Mouse (Mus musculus) forebrain, embryonic 13.5 days (tissue): ENCODE data around the gene Abtb2. TPM values are rescaled to one million over a fixed set of nuclear protein-coding genes. Genes with fewer than 3 reads are reported as not detected.

Source experiments
- ATAC-seq: fragments of 200-750 bp; cut with Nextera tagmentation; 2 replicates; pipeline ENCODE4 v1.8.0; 2017
- H3K27ac ChIP-seq: fragments of 300-500 bp; sonication (generic); 2 replicates; pipeline ENCODE4 v1.5.1; 2015; ENCODE audit warnings: inconsistent platforms, mild to moderate bottlenecking, moderate library complexity
- H3K27me3 ChIP-seq: fragments of 300-500 bp; sonication (generic); 2 replicates; pipeline ENCODE4 v1.6.1; 2015; ENCODE audit warnings: mild to moderate bottlenecking, inconsistent platforms
- H3K36me3 ChIP-seq: fragments of 300-500 bp; sonication (generic); 2 replicates; pipeline ENCODE4 v1.6.1; 2015; ENCODE audit warnings: mild to moderate bottlenecking, inconsistent platforms; ENCODE audit not compliant: poor library complexity, severe bottlenecking
- H3K4me1 ChIP-seq: fragments of 300-500 bp; sonication (generic); 2 replicates; pipeline ENCODE4 v1.6.1; 2015; ENCODE audit warnings: inconsistent platforms
- H3K4me2 ChIP-seq: fragments of 300-500 bp; sonication (generic); 2 replicates; pipeline ENCODE4 v1.6.1; 2015; ENCODE audit warnings: inconsistent platforms, mild to moderate bottlenecking, moderate library complexity
- H3K4me3 ChIP-seq: fragments of 300-500 bp; sonication (generic); 2 replicates; pipeline ENCODE4 v1.5.1; 2015; ENCODE audit warnings: mild to moderate bottlenecking, inconsistent platforms
- H3K9ac ChIP-seq: fragments of 300-500 bp; sonication (generic); 2 replicates; pipeline ENCODE4 v1.6.1; 2015; ENCODE audit warnings: mild to moderate bottlenecking, inconsistent platforms
- H3K9me3 ChIP-seq: fragments of 300-500 bp; sonication (generic); replicated peaks from 2 replicates; pipeline ENCODE4 v1.6.1; 2016; ENCODE audit warnings: inconsistent platforms
- WGBS: fragments of 180-500 bp; shearing (Covaris S2); methylation state at CpG from one replicate; pipeline ENCODE4 v1.1.7; 2015; 5-methylcytosine and 5-hydroxymethylcytosine counted together
- polyA plus RNA-seq: library from polyadenylated mRNA; unstranded; fragments of >200 nt; fragmentation: Nextera tagmentation; extraction: Ambion mirVana; gene quantifications from 2 replicates; pipeline ENCODE4 v1.2.1, GENCODE M21; 2015

Abtb2 gene
- polyA plus RNA-seq, 1 experiment from 2014 or later: 6.9 TPM

DNA sequence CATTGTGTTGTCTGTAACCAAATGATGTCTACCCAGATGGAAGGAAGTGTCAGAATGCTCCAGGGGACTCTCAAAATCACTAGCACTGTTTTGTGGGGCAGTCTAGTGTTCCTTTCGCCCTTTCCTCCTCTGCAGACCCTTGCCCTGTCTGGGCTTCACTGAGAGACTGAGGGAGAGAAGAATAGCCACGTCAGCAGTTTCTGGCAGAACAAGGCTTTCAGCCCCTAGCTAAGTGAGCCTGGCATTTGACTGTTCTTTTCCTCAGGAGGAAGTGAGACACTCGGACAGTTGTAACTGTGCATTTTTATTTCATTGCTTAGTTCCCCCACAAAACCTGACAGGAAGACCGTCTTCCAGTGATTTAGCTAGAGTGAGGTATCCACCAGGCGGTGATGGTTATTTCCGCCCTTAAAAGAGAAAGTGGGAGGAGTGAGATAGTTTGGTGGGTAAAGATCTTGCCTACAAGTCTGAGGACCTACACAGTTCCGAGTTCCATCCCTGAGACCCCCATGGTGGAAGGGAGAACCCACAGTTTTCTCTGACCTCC is 106.5 kb downstream of the Abtb2 start:
- no peaks in the 10 kb centered on the region for H3K36me3 ChIP-seq
- H3K4me2 ChIP-seq: no peak overlapping the region
- H3K4me1 ChIP-seq: peaks cover 43% of the 10 kb centered on the region
- WGBS: 85% methylated on average over 7 of the region's 7 CpGs
- no peak overlapping the region for H3K27ac ChIP-seq
- ATAC-seq: no peak
- H3K9me3 ChIP-seq: no peaks in the 10 kb centered on the region
- H3K27me3 ChIP-seq: no peaks in the 10 kb centered on the region
- H3K4me3 ChIP-seq: no peak overlapping the region
- H3K9ac ChIP-seq: no peak overlapping the region

DNA sequence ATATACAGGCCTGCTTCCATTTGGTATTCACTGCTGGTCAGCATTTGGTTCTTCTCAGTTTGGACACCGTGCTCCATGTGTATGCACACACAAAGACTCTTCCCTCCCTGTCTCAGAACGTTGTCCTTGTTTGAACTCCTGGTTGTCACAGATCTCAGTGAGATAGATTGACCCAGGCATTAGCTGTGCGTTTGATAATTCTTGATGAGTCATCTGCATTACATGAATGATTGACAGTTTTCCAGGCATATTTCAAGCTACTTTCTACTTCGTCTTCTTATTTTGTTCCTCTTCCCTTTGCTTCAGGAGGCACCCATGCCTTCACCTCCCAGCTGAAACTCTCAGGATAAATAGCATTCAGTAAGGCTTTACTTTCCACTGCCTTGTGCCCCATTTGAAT is 107.5 kb downstream of the Abtb2 start:
- ATAC-seq: no peak
- H3K36me3 ChIP-seq: no peaks in the 10 kb centered on the region
- no peaks in the 10 kb centered on the region for H3K27me3 ChIP-seq
- WGBS: 90% methylated on average over 4 of the region's 4 CpGs
- H3K4me3 ChIP-seq: no peak overlapping the region
- no peak overlapping the region for H3K27ac ChIP-seq
- H3K4me1 ChIP-seq: peaks cover 38% of the 10 kb centered on the region
- H3K9ac ChIP-seq: no peak overlapping the region
- no peaks in the 10 kb centered on the region for H3K9me3 ChIP-seq
- no peak overlapping the region for H3K4me2 ChIP-seq

DNA sequence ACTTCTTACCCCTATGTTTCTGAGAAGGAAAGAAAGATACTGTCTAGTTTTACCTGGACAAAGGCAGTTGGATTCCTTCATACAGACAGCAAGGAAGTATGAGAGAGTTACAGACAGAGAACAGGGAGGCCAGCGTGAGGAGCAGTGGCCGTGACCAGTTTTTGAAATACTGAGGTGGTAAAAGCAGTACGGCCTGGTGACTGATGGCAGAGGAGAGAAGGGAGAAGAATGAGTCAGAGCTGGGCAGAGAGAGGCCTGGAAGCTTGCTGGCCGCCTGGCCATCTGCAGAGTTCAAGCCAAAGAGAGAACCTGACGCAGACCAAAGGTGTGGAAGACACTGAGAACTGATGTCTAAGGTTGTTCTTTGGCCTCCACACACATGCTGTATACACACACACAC is 109.3 kb downstream of the Abtb2 start:
- Histone ChIP-seq H3K4me3 (no peak overlapping the region), H3K36me3 (no peaks in the 10 kb centered on the region), H3K27me3 (no peaks in the 10 kb centered on the region), H3K4me2 (no peak overlapping the region), H3K4me1 (peaks cover 27% of the 10 kb centered on the region), H3K9me3 (no peaks in the 10 kb centered on the region), H3K27ac (no peak overlapping the region), H3K9ac (no peak overlapping the region)
- 89% methylated on average over 5 of the region's 5 CpGs for WGBS
- no peak for ATAC-seq

DNA sequence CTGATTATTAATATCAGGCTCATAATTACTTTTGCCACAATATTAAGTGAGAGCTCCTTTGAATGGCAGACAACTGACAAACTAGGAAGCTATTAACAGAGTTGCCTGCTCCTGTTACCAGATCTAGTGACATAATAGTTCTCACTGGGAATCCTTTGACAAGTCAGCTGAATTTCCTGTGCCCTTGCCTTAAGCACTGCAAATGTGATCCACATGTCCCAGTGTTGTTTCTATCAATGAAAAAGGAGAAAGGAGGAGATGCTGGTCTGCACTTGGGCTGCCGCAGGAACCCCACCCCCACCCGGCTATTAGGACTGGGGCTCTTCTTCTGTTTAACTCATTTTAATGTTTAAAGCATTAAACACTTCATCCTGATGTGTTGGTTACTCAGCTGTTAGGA is 110.7 kb downstream of the Abtb2 start:
- WGBS: 65% methylated on average over 2 of the region's 2 CpGs
- Histone ChIP-seq H3K9ac (no peak overlapping the region), H3K4me2 (no peak overlapping the region), H3K4me1 (peaks cover 20% of the 10 kb centered on the region; the same call in 1 of the 2 replicates), H3K27me3 (no peaks in the 10 kb centered on the region), H3K9me3 (no peaks in the 10 kb centered on the region), H3K4me3 (no peak overlapping the region), H3K36me3 (no peaks in the 10 kb centered on the region), H3K27ac (no peak overlapping the region)
- ATAC-seq: no peak

DNA sequence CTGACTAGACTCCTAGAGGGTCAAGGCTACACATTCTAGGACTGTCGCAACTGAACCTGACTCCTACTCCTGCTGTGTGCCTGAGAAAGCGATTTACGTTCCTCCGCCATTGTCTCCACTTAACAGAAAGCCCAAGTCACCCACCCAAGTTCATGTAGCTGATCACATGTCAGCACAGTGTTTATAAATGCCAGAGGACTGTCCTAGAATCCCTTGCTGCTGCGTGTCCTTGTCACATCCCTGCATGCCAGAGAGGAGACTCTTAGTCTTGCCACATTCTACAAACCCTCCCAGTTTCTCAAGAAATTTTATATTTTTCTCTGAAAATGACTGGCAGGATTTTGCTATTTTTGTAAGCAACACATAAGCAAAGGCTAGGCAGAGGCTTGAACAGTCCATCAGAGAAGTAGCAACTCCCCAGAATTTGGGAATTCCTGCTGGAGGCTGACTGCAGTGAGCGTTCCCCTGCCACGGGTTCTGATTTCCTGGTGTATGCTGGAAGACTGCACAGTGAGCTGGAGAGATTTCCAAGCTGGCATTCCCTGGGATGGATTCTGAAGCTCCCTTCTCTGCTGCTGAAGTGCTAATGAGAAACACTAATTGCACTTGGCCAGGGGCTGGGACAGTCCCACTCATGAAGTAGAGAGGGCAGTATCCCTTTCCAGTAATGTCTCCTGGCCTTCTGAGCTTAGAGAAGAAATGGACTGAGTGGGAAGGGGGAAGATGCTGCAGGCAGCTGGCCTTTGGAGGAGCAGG is 111.7 kb downstream of the Abtb2 start:
- Histone ChIP-seq H3K4me2 (no peak overlapping the region), H3K36me3 (no peaks in the 10 kb centered on the region), H3K27ac (no peak overlapping the region), H3K4me3 (no peak overlapping the region), H3K27me3 (no peaks in the 10 kb centered on the region), H3K9me3 (no peaks in the 10 kb centered on the region), H3K4me1 (peaks cover 29% of the 10 kb centered on the region), H3K9ac (no peak overlapping the region)
- 78% methylated on average over 7 of the region's 7 CpGs for WGBS
- no peak for ATAC-seq

DNA sequence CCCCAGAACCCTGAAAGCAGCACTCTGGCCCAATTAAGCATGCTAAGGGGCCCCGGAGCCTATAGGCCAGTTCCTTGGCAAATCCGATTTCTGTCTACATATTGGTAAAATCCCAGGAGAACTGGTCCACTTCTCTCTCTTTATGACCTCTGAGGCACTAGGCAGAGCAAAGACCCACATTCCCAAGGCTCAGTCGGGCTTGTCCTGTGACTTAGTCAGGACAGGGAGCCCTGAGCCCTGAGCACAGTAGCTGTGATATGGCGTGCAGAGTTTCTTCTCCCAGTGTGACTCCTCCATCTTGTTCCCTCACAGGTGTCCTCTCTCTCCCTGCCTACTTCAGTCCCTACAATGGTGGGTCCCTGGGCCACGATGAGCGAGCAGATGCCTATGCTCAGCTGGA is 112.3 kb downstream of the Abtb2 start:
- no peak overlapping the region for H3K27ac ChIP-seq

DNA sequence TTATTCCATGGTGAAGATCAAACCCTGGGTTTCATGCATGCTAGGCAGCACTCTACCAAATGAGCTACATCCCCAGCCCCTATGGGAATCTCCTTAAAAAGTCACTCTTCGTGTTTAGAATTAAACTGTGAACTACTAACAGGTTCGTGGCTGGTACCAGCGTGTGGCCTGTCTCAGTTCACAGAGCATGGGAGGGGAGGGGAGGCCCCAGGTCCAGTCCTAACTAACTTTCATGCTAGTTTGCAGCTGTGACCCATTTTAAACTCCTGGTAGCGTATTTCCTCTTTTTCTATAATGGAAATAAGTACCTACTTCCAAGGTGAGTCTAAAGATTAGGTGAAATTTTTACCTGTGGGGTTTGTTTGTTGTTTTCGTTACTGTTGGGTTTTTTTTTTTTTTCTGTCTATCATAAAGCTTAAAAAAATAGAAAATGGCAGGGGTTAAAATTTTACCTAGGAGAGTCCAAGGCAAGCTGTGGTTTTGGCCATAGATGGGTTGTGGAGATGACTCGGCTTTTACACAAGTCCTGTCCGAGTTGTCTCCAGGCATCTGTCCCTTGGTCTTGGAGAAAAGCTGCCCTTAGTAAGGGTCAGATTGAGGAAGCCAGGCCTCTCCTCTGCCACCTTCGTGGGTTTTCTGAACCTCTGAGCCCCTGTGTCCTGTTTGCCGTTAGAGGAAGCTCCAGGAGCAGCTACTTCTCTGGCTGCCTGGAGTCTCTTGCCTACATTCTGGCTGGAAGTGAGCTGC is 114.4 kb downstream of the Abtb2 start:
- H3K4me3 ChIP-seq: no peak overlapping the region
- no peaks in the 10 kb centered on the region for H3K9me3 ChIP-seq
- no peak overlapping the region for H3K9ac ChIP-seq
- no peak for ATAC-seq
- 79% methylated on average over 9 of the region's 9 CpGs for WGBS
- H3K36me3 ChIP-seq: no peaks in the 10 kb centered on the region; the same call in 1 of the 2 replicates
- no peak overlapping the region for H3K27ac ChIP-seq
- H3K27me3 ChIP-seq: no peaks in the 10 kb centered on the region
- H3K4me1 ChIP-seq: peaks cover 36% of the 10 kb centered on the region
- no peak overlapping the region for H3K4me2 ChIP-seq

More for the DNA sequence above, 112.3 kb downstream of the Abtb2 start:
- peaks cover 36% of the 10 kb centered on the region for H3K4me1 ChIP-seq
- WGBS: 92% methylated on average over 6 of the region's 6 CpGs
- no peaks in the 10 kb centered on the region; the same call in 1 of the 2 replicates for H3K36me3 ChIP-seq
- no peak for ATAC-seq
- H3K27me3 ChIP-seq: no peaks in the 10 kb centered on the region
- no peak overlapping the region for H3K9ac ChIP-seq
- no peaks in the 10 kb centered on the region for H3K9me3 ChIP-seq
- H3K4me2 ChIP-seq: no peak overlapping the region
- no peak overlapping the region for H3K4me3 ChIP-seq

DNA sequence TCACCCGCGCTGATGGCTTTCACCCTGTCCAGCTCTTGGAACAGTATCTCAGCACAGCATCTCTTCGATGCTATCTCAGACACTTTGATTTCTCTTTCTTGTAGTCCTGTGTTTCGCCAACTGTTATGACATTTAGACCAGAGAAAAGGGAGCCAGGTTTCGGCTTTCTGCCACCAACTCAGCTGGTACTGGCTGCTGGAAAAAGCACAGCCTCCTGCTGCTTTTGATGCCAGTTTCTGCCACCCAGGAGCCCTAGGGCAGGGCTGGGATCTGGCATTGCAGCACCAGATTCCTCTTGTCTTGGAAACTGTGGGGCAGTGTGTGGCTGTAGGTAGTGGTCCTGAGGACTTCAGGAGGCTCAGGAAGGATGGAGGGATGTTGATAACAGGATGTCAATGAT is 115.0 kb downstream of the Abtb2 start:
- peaks cover 36% of the 10 kb centered on the region for H3K4me1 ChIP-seq
- no peak for ATAC-seq
- H3K9ac ChIP-seq: no peak overlapping the region
- H3K36me3 ChIP-seq: no peaks in the 10 kb centered on the region; the same call in 1 of the 2 replicates
- no peak overlapping the region for H3K4me2 ChIP-seq
- H3K9me3 ChIP-seq: no peaks in the 10 kb centered on the region
- 89% methylated on average over 5 of the region's 5 CpGs for WGBS
- no peak overlapping the region for H3K4me3 ChIP-seq
- no peak overlapping the region for H3K27ac ChIP-seq
- H3K27me3 ChIP-seq: no peaks in the 10 kb centered on the region

DNA sequence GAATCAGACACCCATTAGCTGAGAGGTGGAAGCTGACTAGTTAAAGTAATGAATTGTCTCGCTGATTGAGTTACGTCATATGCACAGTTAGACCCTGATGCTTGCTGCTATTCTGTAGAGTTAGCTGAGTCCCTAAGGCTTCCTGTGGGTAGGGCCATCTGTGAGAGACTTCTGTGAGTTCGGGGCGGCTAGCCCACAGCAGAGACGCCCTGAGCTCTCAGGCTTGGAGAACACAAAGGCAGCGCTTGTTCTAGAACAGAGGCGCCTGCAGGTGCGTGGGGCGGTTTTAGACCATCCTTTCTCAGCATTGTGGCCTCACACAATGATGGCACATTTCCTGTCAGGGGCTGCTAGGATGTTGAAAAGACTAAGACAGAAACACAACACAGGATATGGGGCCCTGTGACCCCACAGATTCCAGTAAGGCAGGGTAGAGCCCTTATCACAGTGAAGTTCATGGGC is 116.2 kb downstream of the Abtb2 start:
- 78% methylated on average over 9 of the region's 9 CpGs for WGBS
- H3K27ac ChIP-seq: no peak overlapping the region
- no peak overlapping the region for H3K9ac ChIP-seq
- peaks cover 31% of the 10 kb centered on the region for H3K4me1 ChIP-seq
- H3K9me3 ChIP-seq: no peaks in the 10 kb centered on the region
- ATAC-seq: no peak
- no peak overlapping the region for H3K4me3 ChIP-seq
- no peaks in the 10 kb centered on the region for H3K27me3 ChIP-seq
- H3K36me3 ChIP-seq: no peaks in the 10 kb centered on the region; the same call in 1 of the 2 replicates
- H3K4me2 ChIP-seq: no peak overlapping the region

DNA sequence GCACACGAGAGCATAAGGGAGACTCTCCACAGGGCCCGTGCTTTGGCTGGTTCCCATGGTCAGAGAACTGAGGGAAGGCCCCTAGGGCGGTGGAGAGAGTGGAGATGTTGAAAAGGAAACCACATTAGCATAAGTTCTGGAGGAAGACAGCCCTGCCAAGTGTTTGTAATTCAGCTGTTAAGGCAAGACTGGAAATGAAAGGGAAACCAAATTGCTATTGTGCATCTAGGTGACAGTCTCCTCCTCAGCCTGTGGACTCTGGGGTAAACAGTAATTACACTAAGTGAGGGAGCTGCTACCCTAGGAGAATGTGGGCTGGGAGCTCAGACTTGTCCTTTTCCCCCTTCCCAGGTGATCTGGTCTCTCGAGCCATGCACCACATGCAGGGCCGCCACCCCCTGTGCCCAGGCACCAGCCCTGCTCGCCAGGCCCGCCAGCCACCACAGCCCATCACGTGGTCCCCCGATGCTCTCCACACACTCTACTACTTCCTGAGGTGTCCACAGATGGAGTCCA is 116.9 kb downstream of the Abtb2 start:
- ATAC-seq: peak; percentile 83
- Histone ChIP-seq H3K27me3 (no peaks in the 10 kb centered on the region), H3K9ac (no peak overlapping the region), H3K9me3 (no peaks in the 10 kb centered on the region), H3K4me3 (no peak overlapping the region), H3K4me1 (peaks cover 24% of the 10 kb centered on the region), H3K27ac (no peak overlapping the region; the same call in 1 of the 2 replicates), H3K4me2 (no peak overlapping the region), H3K36me3 (no peaks in the 10 kb centered on the region; the same call in 1 of the 2 replicates)
- WGBS: 65% methylated on average over 9 of the region's 9 CpGs

DNA sequence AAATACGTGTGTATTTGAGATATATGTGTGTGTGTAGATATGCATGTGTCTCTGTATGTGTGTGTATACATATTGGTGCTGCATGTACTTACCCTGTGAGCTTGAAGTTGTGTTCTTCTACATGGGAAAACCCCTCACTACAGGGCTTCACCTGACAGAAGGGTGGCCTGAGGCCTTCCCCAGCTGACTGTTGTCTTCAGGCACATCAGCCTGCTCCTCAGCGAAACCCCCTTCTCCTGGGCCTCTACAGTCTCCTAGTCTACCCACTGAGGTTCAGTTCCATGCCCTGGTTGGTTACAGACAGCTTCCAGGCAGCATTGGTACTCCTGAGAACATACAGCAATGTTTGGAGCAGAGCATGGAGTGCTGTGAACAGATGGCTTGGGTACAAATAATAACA is 118.3 kb downstream of the Abtb2 start:
- Histone ChIP-seq H3K4me2 (no peak overlapping the region), H3K36me3 (no peaks in the 10 kb centered on the region; the same call in 1 of the 2 replicates), H3K4me3 (no peak overlapping the region), H3K9me3 (no peaks in the 10 kb centered on the region), H3K4me1 (peaks cover 21% of the 10 kb centered on the region), H3K27ac (no peak overlapping the region), H3K9ac (no peak overlapping the region), H3K27me3 (no peaks in the 10 kb centered on the region)
- no peak for ATAC-seq
- 84% methylated on average over 2 of the region's 2 CpGs for whole genome bisulfite sequencing
